Mouse (Mus musculus) MEL (cell line): ENCODE results near the gene Aifm1.

Experiments used
- CTCF ChIP-seq, 3 experiments: IDR thresholded peaks in 2 of 3; conservative IDR thresholded peaks in 1 of 3; 2 replicates each; pipeline ENCODE4 v1.5.1; 2011 to 2012; ENCODE audit warnings: low read length in 3 of 3, low read depth in 2 of 3, mild to moderate bottlenecking in 2 of 3, improper control_type of control experiment in 1 of 3, inconsistent platforms in 1 of 3, mixed read lengths in 1 of 3, moderate library complexity in 1 of 3; ENCODE audit not compliant: control insufficient read depth in 1 of 3, insufficient read depth in 1 of 3, poor library complexity in 1 of 3, severe bottlenecking in 1 of 3
- EP300 ChIP-seq, 2 experiments: IDR thresholded peaks; 2 replicates each; pipeline ENCODE4 v1.6.1; 2011; ENCODE audit warnings: improper control_type of control experiment in 2 of 2, low read length in 2 of 2, low read depth in 1 of 2, mild to moderate bottlenecking in 1 of 2
- GABPA ChIP-seq: IDR thresholded peaks from 2 replicates; pipeline ENCODE4 v1.6.1; 2012; ENCODE audit warnings: low read depth, mild to moderate bottlenecking, inconsistent platforms, low read length, improper control_type of control experiment, moderate library complexity
- GATA1 ChIP-seq: IDR thresholded peaks from 2 replicates; pipeline ENCODE4 v1.6.1; 2011; ENCODE audit warnings: low read depth, low read length, improper control_type of control experiment
- JUND ChIP-seq: IDR thresholded peaks from 2 replicates; pipeline ENCODE4 v1.6.1; 2011; ENCODE audit warnings: low read depth, mild to moderate bottlenecking, improper control_type of control experiment, low read length
- MAFK ChIP-seq: IDR thresholded peaks from 2 replicates; pipeline ENCODE4 v1.6.1; 2011; ENCODE audit warnings: low read depth, mild to moderate bottlenecking, low read length, improper control_type of control experiment, borderline replicate concordance
- NELFE ChIP-seq: IDR thresholded peaks from 2 replicates; pipeline ENCODE4 v1.6.1; 2011; ENCODE audit warnings: low read depth, low read length, improper control_type of control experiment
- POLR2A ChIP-seq, 2 experiments: IDR thresholded peaks; 2 replicates each; pipeline ENCODE4 v1.6.1; 2011 to 2012; ENCODE audit warnings: low read length in 2 of 2, mild to moderate bottlenecking in 2 of 2, control low read depth in 1 of 2, improper control_type of control experiment in 1 of 2, low read depth in 1 of 2, moderate library complexity in 1 of 2; ENCODE audit not compliant: control insufficient read depth in 1 of 2, insufficient read depth in 1 of 2, poor library complexity in 1 of 2
- POLR2AphosphoS2 ChIP-seq: IDR thresholded peaks from 2 replicates; pipeline ENCODE4 v1.6.1; 2011; ENCODE audit warnings: low read length, improper control_type of control experiment
- RCOR1 ChIP-seq: IDR thresholded peaks from 2 replicates; pipeline ENCODE4 v1.6.1; 2012; ENCODE audit warnings: low read depth, mild to moderate bottlenecking, inconsistent platforms, low read length, improper control_type of control experiment
- TBP ChIP-seq: IDR thresholded peaks from 2 replicates; pipeline ENCODE4 v1.8.0; 2011; ENCODE audit warnings: low read depth, low read length, improper control_type of control experiment
- ZKSCAN1 ChIP-seq: IDR thresholded peaks from 2 replicates; pipeline ENCODE4 v1.6.1; 2012; ENCODE audit warnings: low read depth, mild to moderate bottlenecking, inconsistent platforms, low read length, improper control_type of control experiment, moderate library complexity
- ZMIZ1 ChIP-seq: IDR thresholded peaks from 2 replicates; pipeline ENCODE4 v1.6.1; 2012; ENCODE audit warnings: low read depth, mild to moderate bottlenecking, inconsistent platforms, low read length, improper control_type of control experiment, moderate library complexity
- ZNF384 ChIP-seq: IDR thresholded peaks from 2 replicates; pipeline ENCODE4 v1.6.1; 2012; ENCODE audit warnings: low read depth, mild to moderate bottlenecking, inconsistent platforms, low read length, improper control_type of control experiment

- TF ChIP-seq CTCF (IDR thresholded peaks at IDR 0.05 in 2 of 3, conservative IDR thresholded peaks at IDR 0.05 in 1 of 3; ENCODE audit: control insufficient read depth in 1 of 3, insufficient read depth in 1 of 3, low read depth in 2 of 3, low read length in 3 of 3, poor library complexity in 1 of 3, severe bottlenecking in 1 of 3) (no peak), EP300 (IDR thresholded peaks at IDR 0.05; ENCODE audit: low read depth in 1 of 2, low read length in 2 of 2) (no peak), POLR2A (IDR thresholded peaks at IDR 0.05; ENCODE audit: control insufficient read depth in 1 of 2, insufficient read depth in 1 of 2, low read depth in 1 of 2, low read length in 2 of 2, poor library complexity in 1 of 2) (no peak), JUND (no peak), ZMIZ1 (no peak), GABPA (no peak), GATA1 (no peak), ZKSCAN1 (no peak), MAFK (no peak), RCOR1 (no peak), POLR2AphosphoS2 (no peak), ZNF384 (no peak), TBP (no peak), NELFE (no peak)
Observed at GRCm38 (mm10) chrX:48481687-48482086, 31.7 kb downstream of the Aifm1 start.
